Mouse (Mus musculus): ENCODE results near the gene Prdm11.

Prdm11 gene

DNA sequence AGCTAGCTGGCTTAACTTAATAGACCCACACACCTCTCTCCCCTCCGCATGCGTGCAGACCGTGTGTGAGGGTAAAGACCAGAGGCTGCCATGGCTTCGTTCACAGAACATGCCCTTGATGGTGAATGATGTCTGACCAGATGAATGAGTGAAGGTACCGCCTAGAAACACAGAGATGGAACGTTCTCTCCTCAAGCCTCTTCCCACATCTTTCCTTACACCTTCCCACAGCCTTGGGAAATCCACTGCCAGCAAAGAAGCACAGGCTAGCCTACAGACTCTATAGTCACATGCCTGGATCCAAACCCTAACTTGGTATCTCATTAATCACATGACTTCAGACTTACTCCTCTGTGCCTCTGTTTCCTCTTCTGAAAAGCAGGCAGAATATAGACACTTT, 112.6 kb downstream of the Prdm11 start:
- in situ Hi-C loops (cut with MseI, MboI): no loop called here

DNA sequence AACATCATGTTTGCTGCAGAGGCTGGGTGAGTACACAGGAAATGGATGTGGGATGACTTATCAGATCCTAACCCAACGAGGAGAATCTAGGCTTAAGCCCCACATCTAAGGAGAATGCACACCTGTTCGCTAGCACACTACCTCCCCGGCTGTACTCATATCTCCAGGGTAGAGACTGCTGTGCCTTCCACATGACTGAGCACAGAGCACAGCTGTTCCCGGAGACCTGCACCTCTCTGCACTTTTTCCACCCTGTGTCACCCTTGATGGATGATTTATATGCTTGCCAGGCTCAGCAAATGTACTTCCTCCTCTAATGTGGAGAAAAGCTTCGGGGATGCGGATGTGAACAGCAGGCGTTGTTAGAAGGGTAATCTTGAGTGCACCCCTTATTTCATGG, 114.9 kb downstream of the Prdm11 start:
- in situ Hi-C loops (cut with MseI, MboI): no loop called here

DNA sequence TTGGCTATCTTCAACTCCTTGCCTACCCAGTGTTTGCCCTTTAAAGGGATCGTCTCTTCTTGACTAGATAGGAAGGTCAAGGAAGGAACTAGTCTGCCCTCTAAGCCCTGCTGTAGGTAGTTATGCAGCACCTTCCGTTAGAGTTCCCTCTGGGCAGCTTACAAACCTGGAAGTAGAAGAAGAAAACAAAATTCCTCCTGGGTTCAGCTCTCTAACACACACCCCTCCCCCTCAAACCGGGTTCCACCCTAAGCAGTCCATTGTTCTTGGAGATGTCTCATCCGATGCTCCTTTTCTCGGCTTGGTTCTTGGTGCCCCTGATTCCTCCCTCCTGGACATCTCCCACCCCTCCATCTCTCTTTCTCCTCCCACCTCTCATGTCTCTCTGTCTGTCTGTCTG, 116.3 kb downstream of the Prdm11 start:
- in situ Hi-C loops (cut with MseI, MboI): no loop called here

DNA sequence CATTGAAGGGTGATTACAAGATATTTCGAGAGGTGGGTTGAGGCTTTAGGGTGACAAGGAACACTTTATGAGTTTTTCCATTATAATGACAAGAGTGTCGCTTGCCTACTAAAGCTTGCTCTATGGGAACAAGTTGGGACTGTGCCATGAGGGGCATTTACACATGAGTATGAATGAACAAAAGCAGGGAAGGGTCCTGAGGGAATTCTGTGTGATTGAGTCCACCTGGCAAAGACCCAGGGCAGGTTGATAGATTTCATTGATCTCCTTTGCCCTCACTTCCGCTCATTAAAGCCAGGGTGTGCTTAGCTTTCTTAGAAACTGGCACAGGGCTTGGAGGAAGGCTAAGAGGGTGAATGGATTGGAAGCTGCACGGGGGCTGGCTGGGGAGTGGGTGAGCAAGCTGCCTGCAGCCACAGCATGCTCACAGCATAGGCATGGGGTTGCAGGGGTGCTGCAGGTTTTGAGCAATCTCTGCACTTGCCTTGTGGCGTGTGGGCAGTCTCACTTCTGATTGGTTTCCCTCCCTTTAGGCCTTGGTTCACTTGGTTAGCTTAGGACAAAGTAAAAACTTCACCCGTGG, 121.2 kb downstream of the Prdm11 start:
- in situ Hi-C loops (cut with MseI, MboI): no loop called here

DNA sequence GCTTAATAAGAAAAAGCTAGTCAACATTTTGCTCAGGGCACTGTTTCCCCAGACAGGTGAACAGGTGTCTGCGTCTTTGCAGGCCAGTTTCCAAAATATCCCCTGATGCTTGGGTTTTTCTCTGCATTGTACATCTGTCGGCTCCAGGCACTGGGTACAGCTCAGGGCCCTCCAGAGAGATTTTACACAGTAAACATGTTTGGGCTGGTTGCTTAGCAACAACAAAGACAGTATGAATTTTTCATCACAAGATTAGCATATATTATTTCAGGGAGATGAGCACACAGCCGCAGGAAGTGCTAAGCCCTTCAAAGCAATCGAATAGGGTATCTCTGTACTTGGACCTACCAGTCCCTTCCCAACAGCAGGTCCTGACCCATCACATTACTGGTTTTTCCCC, 125.3 kb downstream of the Prdm11 start:
- in situ Hi-C loops (cut with MseI, MboI): no loop called here

DNA sequence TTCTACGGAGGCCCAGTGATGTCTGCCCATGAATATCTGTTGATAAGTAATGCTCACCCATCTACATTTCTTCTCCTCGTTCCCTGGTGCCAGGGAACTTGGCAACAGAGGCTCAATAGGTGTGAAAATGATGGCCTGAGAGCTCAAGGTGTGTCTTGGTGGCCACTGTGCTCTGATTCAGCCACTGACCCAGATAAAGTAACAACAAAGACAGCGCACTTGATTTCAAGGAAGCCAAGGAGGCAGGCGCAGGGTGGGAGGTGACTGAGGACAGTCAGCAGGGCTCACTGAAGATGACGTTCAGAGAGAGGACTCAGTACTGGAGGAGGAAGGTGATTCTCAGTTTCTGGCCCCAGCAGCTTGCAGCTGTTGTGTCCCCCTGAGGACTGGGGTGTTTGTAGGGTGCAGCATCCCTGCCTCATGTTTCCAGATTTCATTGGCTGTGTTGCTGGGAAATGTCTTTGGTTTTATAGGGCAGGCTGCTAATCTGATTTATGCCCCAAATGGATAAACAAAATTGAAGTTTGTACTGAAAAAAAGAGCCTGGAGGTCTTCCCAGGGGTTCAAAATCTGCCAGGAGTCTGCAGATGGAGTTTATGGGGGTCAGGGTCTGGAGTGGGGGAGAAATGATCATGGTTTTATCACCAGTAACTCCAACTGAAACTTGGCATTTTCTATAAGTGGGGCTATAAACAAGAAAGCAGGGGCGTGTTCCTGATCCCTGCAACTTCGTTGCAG, 128.4 kb downstream of the Prdm11 start:
- in situ Hi-C loops (cut with MseI, MboI): no loop called here

DNA sequence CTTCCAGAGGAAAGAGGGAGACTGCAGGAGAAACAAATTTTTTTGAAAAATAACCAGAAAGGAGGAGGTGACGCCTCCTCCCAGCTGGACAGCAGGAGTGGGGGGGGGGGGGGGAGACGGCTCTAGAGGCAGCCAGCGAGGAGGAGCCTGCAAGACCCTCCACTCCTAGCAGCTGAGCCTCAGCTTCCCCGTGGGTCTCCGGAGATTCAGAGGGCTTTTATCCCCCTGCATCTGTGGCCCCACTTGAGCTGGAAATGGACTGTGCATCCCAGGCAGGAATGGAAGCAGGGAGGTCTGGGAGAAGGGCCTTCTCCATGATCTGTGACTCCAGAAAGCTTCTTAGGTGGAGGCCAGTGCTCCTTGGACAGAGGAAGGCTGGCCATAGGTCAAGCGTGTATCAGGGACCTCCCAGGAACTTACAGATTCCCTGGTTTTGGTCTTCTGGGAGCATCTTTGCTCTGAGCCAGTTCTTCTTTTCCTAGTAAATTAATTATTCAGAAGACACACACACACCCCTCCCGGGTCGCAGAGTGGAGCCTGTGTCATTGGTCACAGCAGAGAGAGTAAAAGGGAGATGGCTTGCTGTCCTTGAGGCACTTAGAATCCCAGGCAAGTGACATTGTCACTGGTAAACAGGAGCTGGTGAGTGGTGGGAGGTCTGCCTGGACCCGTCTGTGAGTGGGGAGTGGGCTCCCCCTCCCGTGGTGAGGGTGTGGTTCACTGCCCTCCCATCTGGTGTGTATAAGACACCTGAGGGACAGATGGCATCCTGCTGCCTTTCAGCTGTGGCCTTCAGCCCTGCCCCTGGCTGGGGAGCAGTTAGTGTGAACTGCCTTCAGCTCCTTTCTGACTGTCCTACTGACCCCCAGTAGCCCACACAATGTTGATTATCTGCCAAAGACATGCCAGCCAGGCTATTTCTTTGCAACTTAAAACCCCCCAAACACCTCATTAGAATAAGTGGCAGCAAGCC, 130.0 kb downstream of the Prdm11 start:
- in situ Hi-C loops (cut with MseI, MboI): no loop called here
